Mouse (Mus musculus) myocyte (in vitro differentiated cells): Measurements from ENCODE around the gene Mageb18.

ENCODE experiments used
- CEBPB ChIP-seq: IDR thresholded peaks from 2 replicates; pipeline ENCODE4 v1.6.1; 2011; ENCODE audit warnings: mild to moderate bottlenecking, moderate library complexity; ENCODE audit not compliant: poor library complexity, insufficient read depth, severe bottlenecking
- E2F4 ChIP-seq: IDR thresholded peaks from one replicate; pipeline ENCODE4 v1.6.1; 2011; ENCODE audit warnings: mild to moderate bottlenecking, control low read depth, moderate library complexity; ENCODE audit not compliant: insufficient read depth
- MYOD1 ChIP-seq, 3 experiments: IDR thresholded peaks; one replicate each; pipeline ENCODE4 v1.6.1; 2011; ENCODE audit warnings: control low read depth in 2 of 3, low read depth in 2 of 3, mild to moderate bottlenecking in 2 of 3, moderate library complexity in 1 of 3; ENCODE audit not compliant: insufficient read length in 2 of 3, control insufficient read depth in 1 of 3
- MYOG ChIP-seq, 3 experiments: IDR thresholded peaks; one replicate each; pipeline ENCODE4 v1.6.1; 2011; ENCODE audit warnings: control low read depth in 2 of 3, low read depth in 2 of 3, mild to moderate bottlenecking in 2 of 3; ENCODE audit not compliant: insufficient read length in 2 of 3, control insufficient read depth in 1 of 3, insufficient read depth in 1 of 3
- POLR2A ChIP-seq: IDR thresholded peaks from one replicate; pipeline ENCODE4 v1.6.1; 2011; ENCODE audit warnings: low read depth, mild to moderate bottlenecking, control low read depth, moderate library complexity; ENCODE audit not compliant: insufficient read length
- POLR2AphosphoS2 ChIP-seq: IDR thresholded peaks from one replicate; pipeline ENCODE4 v1.6.1; 2011; ENCODE audit warnings: low read depth, control low read depth; ENCODE audit not compliant: insufficient read length
- TCF12 ChIP-seq: IDR thresholded peaks from one replicate; pipeline ENCODE4 v1.6.1; 2011; ENCODE audit warnings: mild to moderate bottlenecking, control low read depth; ENCODE audit not compliant: poor library complexity, insufficient read depth, severe bottlenecking
- USF1 ChIP-seq: IDR thresholded peaks from one replicate; pipeline ENCODE4 v1.6.1; 2011; ENCODE audit warnings: low read depth, mild to moderate bottlenecking, control low read depth, moderate library complexity

- no peak for TF ChIP-seq MYOG (IDR thresholded peaks at IDR 0.05; ENCODE audit: control insufficient read depth in 1 of 3, insufficient read depth in 1 of 3, insufficient read length in 2 of 3, low read depth in 2 of 3)
- TF ChIP-seq MYOD1 (IDR thresholded peaks at IDR 0.05; ENCODE audit: control insufficient read depth in 1 of 3, insufficient read length in 2 of 3, low read depth in 2 of 3) = no peak
- TF ChIP-seq TCF12 = no peak
- TF ChIP-seq POLR2A = no peak
- TF ChIP-seq E2F4 = no peak
- TF ChIP-seq USF1 = no peak
- no peak for TF ChIP-seq POLR2AphosphoS2
- no peak for TF ChIP-seq CEBPB
Measured at GRCm38 (mm10) chrX:92280619-92281018, 318.8 kb downstream of the Mageb18 start.
